Mouse (Mus musculus) intestine, embryonic 14.5 days (tissue): ENCODE results near the gene Tmem255b. TPM values are rescaled to one million over a fixed set of nuclear protein-coding genes. Genes with fewer than 3 reads are reported as not detected.

Source experiments
- ATAC-seq: fragments of 200-750 bp; cut with Nextera tagmentation; replicated peaks from 2 replicates; pipeline ENCODE4 v1.8.0; 2017; ENCODE audit warnings: low read depth, moderate number of reproducible peaks, moderate TSS enrichment, moderate library complexity; ENCODE audit not compliant: low FRiP score, low TSS enrichment
- DNase-seq: peaks from one replicate; pipeline ENCODE4 v3.0.0-alpha.2; 2018; ENCODE audit warnings: low spot score
- H3K27ac ChIP-seq: fragments of 300-500 bp; sonication (generic); 2 replicates; pipeline ENCODE4 v1.5.1; 2014; ENCODE audit warnings: low read depth, mild to moderate bottlenecking, control low read depth
- H3K27me3 ChIP-seq: fragments of 300-500 bp; sonication (generic); replicated peaks from 2 replicates; pipeline ENCODE4 v1.6.1; 2014; ENCODE audit warnings: low read length, control low read depth; ENCODE audit not compliant: control insufficient read depth, insufficient read depth
- H3K36me3 ChIP-seq: fragments of 300-500 bp; sonication (generic); 2 replicates; pipeline ENCODE4 v1.6.1; 2014; ENCODE audit warnings: low read length, control low read depth; ENCODE audit not compliant: control insufficient read depth, insufficient read depth
- H3K4me1 ChIP-seq: fragments of 300-500 bp; sonication (generic); replicated peaks from 2 replicates; pipeline ENCODE4 v1.6.1; 2014; ENCODE audit warnings: low read length, control low read depth, mixed read lengths; ENCODE audit not compliant: control insufficient read depth, insufficient read depth
- H3K4me2 ChIP-seq: fragments of 300-500 bp; sonication (generic); 2 replicates; pipeline ENCODE4 v1.6.1; 2014; ENCODE audit warnings: low read length
- H3K4me3 ChIP-seq: fragments of 300-500 bp; sonication (generic); 2 replicates; pipeline ENCODE4 v1.5.1; 2014; ENCODE audit warnings: low read depth, low read length, control low read depth, mixed read lengths
- H3K9ac ChIP-seq: fragments of 300-500 bp; sonication (generic); 2 replicates; pipeline ENCODE4 v1.6.1; 2014; ENCODE audit warnings: mild to moderate bottlenecking, low read length
- H3K9me3 ChIP-seq: fragments of 300-500 bp; sonication (generic); 2 replicates; pipeline ENCODE4 v1.6.1; 2016; ENCODE audit warnings: low read length, control low read depth; ENCODE audit not compliant: control insufficient read depth
- WGBS: fragments of 180-500 bp; shearing (Covaris S2); extraction: QIAGEN DNeasy Blood & Tissue Kit; methylation state at CpG from one replicate; pipeline ENCODE4 v1.1.7; 2014; 5-methylcytosine and 5-hydroxymethylcytosine counted together
- polyA plus RNA-seq: library from polyadenylated mRNA; unstranded; fragments of >200 nt; fragmentation: Nextera tagmentation; extraction: Ambion mirVana; gene quantifications from 2 replicates; pipeline ENCODE4 v1.2.1, GENCODE M21; 2014

The Tmem255b gene
- polyA plus RNA-seq, 1 experiment from 2014 or later: 2.1 TPM

DNA sequence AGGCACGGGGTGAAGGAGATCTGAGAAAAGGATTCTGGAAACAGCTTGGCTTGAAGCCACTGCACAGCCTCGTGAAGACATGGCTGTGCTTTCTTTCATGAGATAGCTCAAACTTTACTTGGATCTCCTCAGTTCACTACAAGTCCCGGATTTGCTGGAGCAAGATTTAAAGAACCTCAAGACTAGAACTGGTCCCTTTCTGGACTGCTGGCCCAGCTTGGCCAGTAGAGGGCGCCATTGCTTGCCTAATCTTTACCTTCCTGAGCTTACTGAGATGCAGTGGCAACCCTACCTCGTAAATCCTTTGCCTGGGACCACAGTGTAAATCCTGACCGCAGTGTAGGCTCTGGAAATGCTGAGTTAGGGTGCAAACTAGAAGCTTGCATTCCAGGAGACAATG lies 23.4 kb upstream of the Tmem255b start:
- H3K9me3 ChIP-seq: no peaks in the 10 kb centered on the region
- ATAC-seq (no peak), DNase-seq (peak; percentile 81)
- H3K4me1 ChIP-seq: no peaks in the 10 kb centered on the region
- no peak overlapping the region for H3K27ac ChIP-seq
- H3K27me3 ChIP-seq: no peaks in the 10 kb centered on the region
- H3K36me3 ChIP-seq: no peaks in the 10 kb centered on the region
- no peak overlapping the region for H3K4me3 ChIP-seq
- WGBS: 28% methylated on average over 6 of the region's 6 CpGs
- no peak overlapping the region for H3K4me2 ChIP-seq
- H3K9ac ChIP-seq: no peak overlapping the region

DNA sequence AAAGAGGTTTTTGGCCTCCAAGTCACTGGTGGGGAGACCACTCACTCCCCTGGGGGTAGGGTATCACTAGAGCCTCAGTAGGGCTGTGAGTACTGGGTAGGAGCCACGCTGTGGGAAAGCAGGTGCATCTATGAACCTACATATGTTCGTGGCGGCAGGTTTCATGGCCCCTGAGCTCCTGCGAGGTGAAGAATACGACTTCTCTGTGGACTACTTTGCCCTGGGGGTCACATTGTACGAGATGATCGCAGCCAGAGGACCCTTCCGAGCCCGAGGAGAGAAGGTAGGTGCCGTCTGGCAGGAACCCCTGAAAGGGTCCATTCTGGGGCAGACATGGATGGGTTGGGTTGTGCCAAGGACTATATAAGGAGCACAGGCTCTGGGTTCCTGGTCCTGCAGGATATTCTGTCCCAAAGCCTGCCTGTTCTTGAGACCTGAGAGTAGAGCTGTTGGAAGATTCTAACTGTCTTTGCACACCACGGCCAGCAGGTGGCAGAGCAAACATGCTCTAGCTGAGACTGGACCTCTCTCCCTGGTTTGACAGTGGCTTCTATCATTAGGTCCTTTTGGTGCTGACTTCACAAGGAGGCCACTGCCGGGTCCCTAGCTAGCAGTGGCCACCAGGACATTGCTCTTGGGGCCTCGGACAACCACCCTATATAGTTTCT lies 22.0 kb upstream of the Tmem255b start:
- Histone ChIP-seq H3K9ac (no peak overlapping the region), H3K4me2 (no peak overlapping the region), H3K9me3 (no peaks in the 10 kb centered on the region), H3K4me3 (no peak overlapping the region), H3K27ac (no peak overlapping the region), H3K27me3 (no peaks in the 10 kb centered on the region), H3K36me3 (no peaks in the 10 kb centered on the region), H3K4me1 (no peaks in the 10 kb centered on the region)
- DNase-seq (peak; percentile 79), ATAC-seq (no peak)
- WGBS: 60% methylated on average over 13 of the region's 13 CpGs

DNA sequence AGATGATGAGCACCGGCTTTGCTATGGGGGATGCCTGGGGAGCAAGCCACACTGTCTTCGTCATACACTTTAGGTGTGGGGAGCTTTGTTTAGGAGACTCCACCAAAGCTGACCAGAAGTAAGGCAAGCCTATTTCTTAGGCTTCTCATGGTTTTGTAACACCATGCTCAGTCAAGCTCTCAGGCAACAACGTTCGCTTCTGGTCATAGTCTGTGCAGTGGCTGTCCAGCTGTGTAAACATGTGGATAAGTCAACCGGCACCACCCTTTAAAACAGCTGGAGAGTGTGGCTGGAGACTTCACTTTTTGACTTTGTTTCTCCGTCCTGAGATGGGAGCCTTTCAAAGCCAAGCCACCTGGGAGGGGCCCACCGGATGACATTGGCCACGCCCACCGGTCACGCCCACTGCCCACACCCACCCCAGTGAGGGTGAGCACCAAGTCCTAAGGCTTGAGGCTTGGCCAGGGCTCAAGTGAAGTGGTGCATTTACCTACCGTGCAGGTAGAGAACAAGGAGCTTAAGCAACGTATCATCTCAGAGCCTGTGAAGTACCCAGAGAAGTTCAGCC lies 21.1 kb upstream of the Tmem255b start:
- Histone ChIP-seq H3K4me3 (no peak overlapping the region), H3K36me3 (no peaks in the 10 kb centered on the region), H3K9ac (no peak overlapping the region), H3K4me2 (no peak overlapping the region), H3K27ac (no peak overlapping the region), H3K4me1 (no peaks in the 10 kb centered on the region), H3K9me3 (no peaks in the 10 kb centered on the region), H3K27me3 (no peaks in the 10 kb centered on the region)
- WGBS: 49% methylated on average over 12 of the region's 12 CpGs
- DNase-seq: no peak
- no peak for ATAC-seq

DNA sequence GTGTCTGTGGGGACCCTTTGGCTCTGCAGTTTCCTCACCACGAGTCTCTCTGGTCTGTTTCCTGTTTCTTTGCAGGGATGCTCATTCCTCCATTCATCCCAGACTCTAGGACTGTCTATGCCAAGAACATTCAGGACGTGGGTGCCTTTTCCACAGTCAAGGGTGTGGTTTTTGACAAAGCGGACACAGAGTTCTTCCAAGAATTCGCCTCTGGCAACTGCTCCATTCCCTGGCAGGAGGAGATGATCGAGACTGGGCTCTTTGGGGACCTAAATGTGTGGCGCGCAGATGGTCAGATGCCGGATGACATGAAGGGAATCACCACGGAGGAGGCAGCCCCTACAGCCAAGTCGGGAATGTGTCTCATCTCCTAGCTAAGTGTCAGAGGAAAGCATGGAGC lies 19.1 kb upstream of the Tmem255b start:
- Histone ChIP-seq H3K9ac (no peak overlapping the region), H3K36me3 (no peaks in the 10 kb centered on the region), H3K4me3 (no peak overlapping the region), H3K9me3 (no peaks in the 10 kb centered on the region), H3K27me3 (no peaks in the 10 kb centered on the region), H3K27ac (no peak overlapping the region), H3K4me1 (no peaks in the 10 kb centered on the region), H3K4me2 (no peak overlapping the region)
- DNase-seq: no peak
- WGBS: 78% methylated on average over 10 of the region's 10 CpGs
- ATAC-seq: no peak

DNA sequence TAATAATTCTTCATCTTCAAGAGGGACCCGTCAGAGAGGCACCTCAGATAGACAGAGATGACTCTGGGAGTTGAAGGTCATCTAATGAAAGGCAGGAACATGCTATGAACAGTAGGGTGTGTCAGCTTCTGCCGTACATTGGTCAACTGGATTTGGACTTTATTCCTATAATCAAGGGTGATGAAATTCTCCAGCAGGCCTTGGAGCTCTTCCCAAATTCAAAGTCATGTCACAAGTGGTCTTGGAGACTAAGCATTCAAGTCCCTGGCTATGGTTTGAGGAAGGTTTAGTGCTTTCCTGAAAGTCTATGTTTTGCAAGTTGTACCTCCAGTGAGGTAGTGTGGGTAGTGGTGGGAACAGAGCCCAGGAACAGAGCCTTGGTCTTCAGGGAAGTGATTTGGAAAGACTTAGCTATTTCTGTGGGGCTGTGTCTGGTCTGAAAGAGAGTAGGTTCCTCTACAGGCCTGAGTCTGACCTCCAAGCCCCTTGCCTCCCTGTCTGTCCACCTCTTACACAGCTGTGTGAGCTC lies 15.8 kb upstream of the Tmem255b start:
- no peaks in the 10 kb centered on the region for H3K9me3 ChIP-seq
- H3K27me3 ChIP-seq: no peaks in the 10 kb centered on the region
- no peak overlapping the region for H3K4me3 ChIP-seq
- DNase-seq (no peak), ATAC-seq (no peak)
- WGBS: 77% methylated on average over 2 of the region's 2 CpGs
- no peaks in the 10 kb centered on the region for H3K36me3 ChIP-seq
- no peak overlapping the region for H3K27ac ChIP-seq
- H3K4me1 ChIP-seq: no peaks in the 10 kb centered on the region
- no peak overlapping the region for H3K4me2 ChIP-seq
- no peak overlapping the region for H3K9ac ChIP-seq

DNA sequence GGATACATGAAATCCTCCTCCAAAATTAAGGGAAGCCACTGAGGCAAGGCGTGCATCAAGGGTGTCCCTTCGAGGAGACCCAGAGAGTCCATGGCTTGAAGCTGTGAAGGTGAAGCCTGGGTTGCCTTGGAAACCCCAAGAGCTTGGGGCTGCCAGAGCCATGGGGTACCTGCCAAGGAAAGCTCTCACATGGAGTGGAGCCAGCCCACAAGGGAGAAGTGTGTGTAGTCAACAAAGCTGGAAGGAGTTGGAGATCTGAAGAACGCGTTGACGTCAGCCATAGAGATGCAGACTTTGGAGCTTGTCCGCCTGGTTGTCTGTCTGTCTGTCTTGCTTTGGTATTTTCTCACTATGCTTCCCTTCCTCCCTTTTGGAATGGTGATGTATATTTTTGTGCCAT lies 14.0 kb upstream of the Tmem255b start:
- WGBS: 90% methylated on average over 6 of the region's 6 CpGs
- ATAC-seq: no peak

DNA sequence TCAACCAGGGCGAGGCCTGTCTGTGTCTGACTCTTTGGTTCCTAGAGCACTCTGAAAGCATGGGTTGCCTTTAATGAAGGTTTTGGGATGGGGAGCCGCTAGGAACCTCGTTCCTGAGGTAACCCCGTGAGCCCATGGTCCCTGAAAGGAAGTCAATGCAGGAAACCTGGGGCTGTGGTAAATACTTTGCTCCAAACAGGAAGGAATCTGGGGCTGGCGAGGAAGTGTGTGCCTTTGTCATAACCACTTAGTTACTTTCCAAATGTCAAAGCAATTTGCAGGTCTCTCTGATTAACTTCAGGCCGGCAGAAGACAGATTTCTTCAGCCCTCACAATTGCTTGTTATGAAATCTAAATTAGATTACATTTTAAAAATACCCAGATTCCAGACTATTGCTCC lies 7.6 kb upstream of the Tmem255b start:
- H3K36me3 ChIP-seq: no peaks in the 10 kb centered on the region
- 65% methylated on average over 6 of the region's 6 CpGs for WGBS
- DNase-seq (no peak), ATAC-seq (no peak)
- H3K9me3 ChIP-seq: no peaks in the 10 kb centered on the region
- H3K27ac ChIP-seq: no peak overlapping the region
- H3K4me2 ChIP-seq: no peak overlapping the region
- no peak overlapping the region for H3K4me3 ChIP-seq
- no peaks in the 10 kb centered on the region for H3K4me1 ChIP-seq
- no peak overlapping the region for H3K9ac ChIP-seq
- H3K27me3 ChIP-seq: no peaks in the 10 kb centered on the region

More for the DNA sequence above, 14.0 kb upstream of the Tmem255b start:
- Histone ChIP-seq H3K9me3 (no peaks in the 10 kb centered on the region), H3K9ac (no peak overlapping the region), H3K27ac (no peak overlapping the region), H3K4me2 (no peak overlapping the region), H3K4me1 (no peaks in the 10 kb centered on the region), H3K4me3 (no peak overlapping the region), H3K36me3 (no peaks in the 10 kb centered on the region), H3K27me3 (no peaks in the 10 kb centered on the region)
- no peak for DNase-seq

DNA sequence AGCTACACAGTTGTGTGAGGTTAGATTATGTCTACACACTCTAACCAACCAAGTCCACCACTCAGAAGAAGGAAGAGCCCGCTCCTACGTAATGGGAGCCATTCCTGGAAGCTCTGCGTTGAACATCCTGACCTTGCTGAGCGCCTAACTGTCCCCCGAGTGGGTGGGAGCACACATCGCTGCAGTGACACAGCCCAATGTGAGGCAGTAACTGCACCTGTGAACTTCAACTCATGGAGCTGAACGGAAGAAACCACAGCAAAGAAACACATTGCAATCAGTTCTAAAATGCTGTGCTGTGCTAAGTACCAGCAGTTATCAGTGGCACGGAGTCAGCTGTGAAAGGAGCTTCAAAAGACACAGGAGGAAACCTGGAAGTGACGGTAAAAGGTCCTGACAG lies 6.8 kb upstream of the Tmem255b start:
- 75% methylated on average over 9 of the region's 9 CpGs for WGBS
- Histone ChIP-seq H3K36me3 (no peaks in the 10 kb centered on the region), H3K4me3 (no peak overlapping the region), H3K9me3 (no peaks in the 10 kb centered on the region), H3K4me2 (no peak overlapping the region), H3K27ac (no peak overlapping the region), H3K4me1 (no peaks in the 10 kb centered on the region), H3K9ac (no peak overlapping the region), H3K27me3 (no peaks in the 10 kb centered on the region)
- DNase-seq (no peak), ATAC-seq (no peak)

DNA sequence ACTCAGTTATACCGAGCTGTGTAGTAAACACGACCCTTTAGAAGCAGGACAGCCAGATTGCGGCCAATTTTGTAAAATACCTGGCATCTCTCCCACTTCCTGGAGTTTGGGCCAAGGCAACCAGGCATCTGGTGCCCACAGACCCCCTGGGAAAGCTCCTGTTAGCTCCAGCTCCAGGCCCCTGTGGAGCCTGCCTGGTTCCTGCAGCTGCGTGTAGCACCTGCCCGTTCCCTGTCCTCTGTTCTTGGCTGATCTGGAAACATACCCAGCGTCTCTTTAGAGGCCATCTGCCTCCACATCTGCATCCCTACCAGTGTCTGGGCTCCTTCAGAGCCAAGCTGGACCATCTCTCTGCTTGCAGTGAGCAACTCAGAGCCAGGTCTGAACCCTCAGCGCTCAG lies 4.6 kb upstream of the Tmem255b start:
- H3K27ac ChIP-seq: no peak overlapping the region
- peaks cover 17% of the 10 kb centered on the region for H3K27me3 ChIP-seq
- ATAC-seq (no peak), DNase-seq (no peak)
- 77% methylated on average over 7 of the region's 7 CpGs for WGBS
- H3K4me1 ChIP-seq: no peaks in the 10 kb centered on the region
- H3K9me3 ChIP-seq: no peaks in the 10 kb centered on the region
- no peak overlapping the region for H3K9ac ChIP-seq
- H3K4me2 ChIP-seq: no peak overlapping the region
- H3K4me3 ChIP-seq: no peak overlapping the region
- no peaks in the 10 kb centered on the region for H3K36me3 ChIP-seq
